ENCODE assay signal across 20 mouse cellular contexts in genomic region chr13:23538249-23538648, GRCm38 (mm10). TPM values are rescaled to one million over a fixed set of nuclear protein-coding genes. Genes with fewer than 3 reads are reported as not detected.
DNase-seq lines count a peak whose midpoint lies in the region; ATAC-seq lines count a peak whose summit lies in the region.
"Had no signal": no experiment of that assay in that cellular context is flagged by ENCODE, and none has a peak within 500 bp of the region (broad histone marks: within the 10 kb centered on the region; RNA-seq: fewer than 3 reads in every experiment).

No protein-coding gene starts in this region.

- H3K27me3 ChIP-seq in hindbrain, embryonic 12.5 days: no peaks in the 10 kb centered on the region
- H3K27me3 ChIP-seq in hindbrain, embryonic 11.5 days (ENCODE audit: control insufficient read depth, insufficient read depth, low read length): no peaks in the 10 kb centered on the region
- no peaks in the 10 kb centered on the region for H3K27me3 ChIP-seq in liver, embryonic 16.5 days (ENCODE audit: control insufficient read depth, insufficient read depth, low read depth, low read length)
- H3K27me3 ChIP-seq: forebrain, embryonic 15.5 days; stomach, embryonic 15.5 days had no signal

- 67% methylated on average over 5 of the region's 5 CpGs for WGBS in hindbrain, embryonic 12.5 days
- WGBS in hindbrain, embryonic 11.5 days: 72% methylated on average over 5 of the region's 5 CpGs
- 70% methylated on average over 5 of the region's 5 CpGs for WGBS in liver, embryonic 16.5 days (ENCODE audit: insufficient replicate concordance)

- H3K9me3 ChIP-seq in hindbrain, embryonic 12.5 days (replicated peaks): no peaks in the 10 kb centered on the region
- no peaks in the 10 kb centered on the region for H3K9me3 ChIP-seq in hindbrain, embryonic 11.5 days (ENCODE audit: control insufficient read depth, low read length)
- H3K9me3 ChIP-seq in ES-E14 (ENCODE audit: control insufficient read depth, insufficient read depth, low read depth, low read length): no peaks in the 10 kb centered on the region
- no peaks in the 10 kb centered on the region for H3K9me3 ChIP-seq in liver, embryonic 16.5 days (replicated peaks; ENCODE audit: control insufficient read depth, low read length)
- H3K9me3 ChIP-seq: forebrain, embryonic 15.5 days; heart, embryonic 10.5 days; stomach, embryonic 15.5 days had no signal

- in situ Hi-C loops in ES-E14 (cut with MboI; ENCODE audit: low sequenced_read_pairs in 2 of 2, unreplicated experiment in 2 of 2): loop anchor here in 1 of 2 experiments (25.0 kb wide), 1 partner anchor 1501 kb away; the partner anchor contains the start of genes Hist1h2ag, Hist1h2ah, Hist1h2bj and Hist1h2bk

- no peak overlapping the region for H3K4me3 ChIP-seq in hindbrain, embryonic 12.5 days
- H3K4me3 ChIP-seq in hindbrain, embryonic 11.5 days (ENCODE audit: low read depth, low read length): no peak overlapping the region
- peak overlapping the region in 1 of 2 experiments; percentile 28; a peak in 1 of 4 replicates for H3K4me3 ChIP-seq in ES-E14 (ENCODE audit: insufficient read depth in 1 of 2, low read depth in 1 of 2, low read length in 2 of 2, poor library complexity in 1 of 2, severe bottlenecking in 1 of 2)
- H3K4me3 ChIP-seq in liver, embryonic 16.5 days (ENCODE audit: low read depth, low read length): peak overlapping the region; percentile 50; the same call in 1 of the 2 replicates
- H3K4me3 ChIP-seq: forebrain, embryonic 15.5 days; heart, embryonic 10.5 days had no signal

- no peak for ATAC-seq in hindbrain, embryonic 12.5 days (ENCODE audit: low FRiP score)
- no peak for ATAC-seq in hindbrain, embryonic 11.5 days (ENCODE audit: low FRiP score)
- peak; percentile 28 for ATAC-seq in granulocyte monocyte progenitor cell, adult 5-6 weeks (replicated peaks; ENCODE audit: poor library complexity, severe bottlenecking)
- no peak for ATAC-seq in liver, embryonic 16.5 days (ENCODE audit: low read depth)
- ATAC-seq: activated CD4-positive, CD25-positive, alpha-beta regulatory T cell, adult 4 months; CD4-positive, CD25-positive, alpha-beta regulatory T cell, adult 4 months; forebrain, embryonic 15.5 days had no signal

- 0 out of 2 replicates have a peak overlapping the region, but pooled peaks have one; percentile 4 for H3K4me2 ChIP-seq in hindbrain, embryonic 12.5 days (replicated peaks)
- no peak overlapping the region for H3K4me2 ChIP-seq in hindbrain, embryonic 11.5 days (replicated peaks; ENCODE audit: low read depth, low read length)
- H3K4me2 ChIP-seq in liver, embryonic 16.5 days (ENCODE audit: low read depth, low read length): peak overlapping the region; percentile 64; the same call in 1 of the 2 replicates
- H3K4me2 ChIP-seq: forebrain, embryonic 15.5 days; stomach, embryonic 15.5 days had no signal

- H3K9ac ChIP-seq in hindbrain, embryonic 12.5 days: no peak overlapping the region
- no peak overlapping the region for H3K9ac ChIP-seq in hindbrain, embryonic 11.5 days (ENCODE audit: low read depth, low read length)
- peak overlapping the region; percentile 51; the same call in 1 of the 2 replicates for H3K9ac ChIP-seq in ES-E14 (ENCODE audit: insufficient read depth, low read depth, low read length, poor library complexity, severe bottlenecking)
- H3K9ac ChIP-seq in liver, embryonic 16.5 days (ENCODE audit: low read depth, low read length): peak overlapping the region; percentile 74; the same call in 1 of the 2 replicates
- H3K9ac ChIP-seq: forebrain, embryonic 15.5 days; stomach, embryonic 15.5 days had no signal

- H3K36me3 ChIP-seq in hindbrain, embryonic 12.5 days: no peaks in the 10 kb centered on the region
- no peaks in the 10 kb centered on the region for H3K36me3 ChIP-seq in hindbrain, embryonic 11.5 days (ENCODE audit: control insufficient read depth, insufficient read depth, low read length)
- H3K36me3 ChIP-seq in ES-E14 (ENCODE audit: control insufficient read depth, insufficient read depth, low read length, poor library complexity, severe bottlenecking): no peaks in the 10 kb centered on the region
- H3K36me3 ChIP-seq in liver, embryonic 16.5 days (ENCODE audit: control insufficient read depth, insufficient read depth): no peaks in the 10 kb centered on the region
- H3K36me3 ChIP-seq: forebrain, embryonic 15.5 days; heart, embryonic 10.5 days; stomach, embryonic 15.5 days had no signal

- no peak for DNase-seq in hindbrain, embryonic 11.5 days (ENCODE audit: low spot score)
- no peak for DNase-seq in ES-E14 (ENCODE audit: low read depth, low spot score)
- DNase-seq in frontal cortex, adult 2 months (ENCODE audit: extremely low spot score in 1 of 2, low spot score in 1 of 2): no peak
- no peak for DNase-seq in urinary bladder, adult 2 months (ENCODE audit: low spot score)
- no peak for DNase-seq in thymus, postnatal 36 days
- DNase-seq: adrenal gland, postnatal 25 days; cerebellum, postnatal 10 days; embryo, embryonic 11 days; gastrocnemius, postnatal 10 days; heart, postnatal 36 days; lung, postnatal 10 days; right cerebral cortex, adult 18-20 months had no signal

- no peak overlapping the region for H3K27ac ChIP-seq in hindbrain, embryonic 12.5 days
- H3K27ac ChIP-seq in hindbrain, embryonic 11.5 days (ENCODE audit: low read depth, low read length): no peak overlapping the region
- H3K27ac ChIP-seq in ES-E14 (ENCODE audit: insufficient read depth, low read depth, low read length, poor library complexity, severe bottlenecking): no peak overlapping the region
- peak overlapping the region; percentile 57 for H3K27ac ChIP-seq in liver, embryonic 16.5 days (ENCODE audit: low read length)
- H3K27ac ChIP-seq: forebrain, embryonic 15.5 days; heart, embryonic 10.5 days; stomach, embryonic 15.5 days had no signal

- H3K4me1 ChIP-seq in hindbrain, embryonic 12.5 days: peaks cover 23% of the 10 kb centered on the region
- 0 out of 2 replicates have a peak, but pooled peaks cover 4% of the 10 kb centered on the region for H3K4me1 ChIP-seq in hindbrain, embryonic 11.5 days (replicated peaks; ENCODE audit: control insufficient read depth, insufficient read depth, low read length)
- H3K4me1 ChIP-seq in ES-E14 (ENCODE audit: control insufficient read depth in 2 of 2, insufficient read depth in 2 of 2, low read length in 2 of 2, poor library complexity in 1 of 2): no peaks in the 10 kb centered on the region
- peaks cover 20% of the 10 kb centered on the region for H3K4me1 ChIP-seq in liver, embryonic 16.5 days (ENCODE audit: control insufficient read depth, low read depth, low read length)

RNA-seq across cellular contexts. Expression of gene Hist1h3g, which starts 3.0 kb away (rescaled TPM):
- polyA plus RNA-seq in hindbrain, embryonic 12.5 days (2016; fragmentation: Nextera tagmentation; extraction: Ambion mirVana): 2.2 and 4.4 TPM in 2 replicates
- 3.7 and 4.8 TPM in 2 replicates for polyA plus RNA-seq in hindbrain, embryonic 11.5 days (2014; fragmentation: Nextera tagmentation; extraction: Ambion mirVana)
- 436 and 621 TPM in 2 replicates for total RNA-seq in ES-E14 (2012; rRNA removed)
- total RNA-seq in granulocyte monocyte progenitor cell, adult 5-6 weeks (2014; fragmentation: Nextera tagmentation): 60.4 and 108 TPM in 2 replicates
- 191 and 281 TPM in 2 replicates for total RNA-seq in granulocyte monocyte progenitor cell, adult 5-6 weeks (2017)
- 11.0 and 14.8 TPM in 2 replicates for polyA plus RNA-seq in liver, embryonic 16.5 days (2015; fragmentation: Nextera tagmentation; extraction: Ambion mirVana)
- polyA plus RNA-seq in frontal cortex, adult 2 months (2012; rRNA removed): 0.46 and 0.82 TPM in 2 replicates
- 0.40 and 0.90 TPM in 2 replicates for polyA plus RNA-seq in urinary bladder, adult 2 months (2012; rRNA removed)
- polyA plus RNA-seq: CD4-positive, CD25-positive, alpha-beta regulatory T cell, adult 4 months had no signal

RNA-seq across cellular contexts. Expression of gene Hist1h2af, which starts 4.5 kb away (rescaled TPM):
- polyA plus RNA-seq in hindbrain, embryonic 12.5 days (2016; fragmentation: Nextera tagmentation; extraction: Ambion mirVana): 5.2 TPM in 1 of 2 replicates, not detected in the other
- polyA plus RNA-seq in hindbrain, embryonic 11.5 days (2014; fragmentation: Nextera tagmentation; extraction: Ambion mirVana): 3.6 and 8.4 TPM in 2 replicates
- 1,402 and 1,887 TPM in 2 replicates for total RNA-seq in ES-E14 (2012; rRNA removed)
- total RNA-seq in granulocyte monocyte progenitor cell, adult 5-6 weeks (2014; fragmentation: Nextera tagmentation): 23.5 TPM in 1 of 2 replicates, not detected in the other
- total RNA-seq in granulocyte monocyte progenitor cell, adult 5-6 weeks (2017): 2,010 and 2,453 TPM in 2 replicates
- polyA plus RNA-seq in liver, embryonic 16.5 days (2015; fragmentation: Nextera tagmentation; extraction: Ambion mirVana): 2.0 and 6.7 TPM in 2 replicates
- polyA plus RNA-seq in frontal cortex, adult 2 months (2012; rRNA removed): 3.9 and 9.2 TPM in 2 replicates
- 1.3 and 5.2 TPM in 2 replicates for polyA plus RNA-seq in urinary bladder, adult 2 months (2012; rRNA removed)
- polyA plus RNA-seq: activated CD4-positive, CD25-positive, alpha-beta regulatory T cell, adult 4 months had no signal

RNA-seq across cellular contexts. Expression of gene Hist1h2bh, which starts 4.9 kb away (rescaled TPM):
- 0.37 and 0.57 TPM in 2 replicates for polyA plus RNA-seq in hindbrain, embryonic 12.5 days (2016; fragmentation: Nextera tagmentation; extraction: Ambion mirVana)
- 0.60 and 0.89 TPM in 2 replicates for polyA plus RNA-seq in hindbrain, embryonic 11.5 days (2014; fragmentation: Nextera tagmentation; extraction: Ambion mirVana)
- total RNA-seq in ES-E14 (2012; rRNA removed): 98.5 and 146 TPM in 2 replicates
- 17.1 and 20.3 TPM in 2 replicates for total RNA-seq in granulocyte monocyte progenitor cell, adult 5-6 weeks (2014; fragmentation: Nextera tagmentation)
- 126 and 172 TPM in 2 replicates for total RNA-seq in granulocyte monocyte progenitor cell, adult 5-6 weeks (2017)
- polyA plus RNA-seq in liver, embryonic 16.5 days (2015; fragmentation: Nextera tagmentation; extraction: Ambion mirVana): 1.1 and 1.8 TPM in 2 replicates
- polyA plus RNA-seq in frontal cortex, adult 2 months (2012; rRNA removed): 0.15 and 0.44 TPM in 2 replicates
- polyA plus RNA-seq in urinary bladder, adult 2 months (2012; rRNA removed): 0.60 and 0.69 TPM in 2 replicates

RNA-seq across cellular contexts. Expression of gene Hist1h3f, which starts 5.6 kb away (rescaled TPM):
- polyA plus RNA-seq in hindbrain, embryonic 12.5 days (2016; fragmentation: Nextera tagmentation; extraction: Ambion mirVana): 0.66 and 1.4 TPM in 2 replicates
- polyA plus RNA-seq in hindbrain, embryonic 11.5 days (2014; fragmentation: Nextera tagmentation; extraction: Ambion mirVana): 1.0 and 1.1 TPM in 2 replicates
- 245 and 289 TPM in 2 replicates for total RNA-seq in ES-E14 (2012; rRNA removed)
- total RNA-seq in granulocyte monocyte progenitor cell, adult 5-6 weeks (2014; fragmentation: Nextera tagmentation): 4.9 and 8.2 TPM in 2 replicates
- 77.5 and 127 TPM in 2 replicates for total RNA-seq in granulocyte monocyte progenitor cell, adult 5-6 weeks (2017)
- 1.2 and 1.4 TPM in 2 replicates for polyA plus RNA-seq in liver, embryonic 16.5 days (2015; fragmentation: Nextera tagmentation; extraction: Ambion mirVana)
- 0.22 and 0.59 TPM in 2 replicates for polyA plus RNA-seq in frontal cortex, adult 2 months (2012; rRNA removed)
- 0.44 and 0.78 TPM in 2 replicates for polyA plus RNA-seq in urinary bladder, adult 2 months (2012; rRNA removed)
- polyA plus RNA-seq: CD4-positive, CD25-positive, alpha-beta regulatory T cell, adult 4 months had no signal

RNA-seq across cellular contexts. Expression of gene Hist1h4h, which starts 7.4 kb away (rescaled TPM):
- 5.7 and 6.9 TPM in 2 replicates for polyA plus RNA-seq in hindbrain, embryonic 12.5 days (2016; fragmentation: Nextera tagmentation; extraction: Ambion mirVana)
- 4.7 TPM in 2 replicates for polyA plus RNA-seq in hindbrain, embryonic 11.5 days (2014; fragmentation: Nextera tagmentation; extraction: Ambion mirVana)
- 2,382 and 2,804 TPM in 2 replicates for total RNA-seq in ES-E14 (2012; rRNA removed)
- total RNA-seq in granulocyte monocyte progenitor cell, adult 5-6 weeks (2014; fragmentation: Nextera tagmentation): 19.7 and 101 TPM in 2 replicates
- total RNA-seq in granulocyte monocyte progenitor cell, adult 5-6 weeks (2017): 1,184 and 1,507 TPM in 2 replicates
- 5.5 and 9.8 TPM in 2 replicates for polyA plus RNA-seq in liver, embryonic 16.5 days (2015; fragmentation: Nextera tagmentation; extraction: Ambion mirVana)
- polyA plus RNA-seq in frontal cortex, adult 2 months (2012; rRNA removed): 26.6 and 33.5 TPM in 2 replicates
- 27.8 and 30.5 TPM in 2 replicates for polyA plus RNA-seq in urinary bladder, adult 2 months (2012; rRNA removed)

Comparison
In these comparisons a context has a peak if more than half of its experiments do, and no peak if none do; other contexts are left out.
1. H3K9ac ChIP-seq: peak in ES-E14 (single experiment) and liver, embryonic 16.5 days (single experiment); none in hindbrain, embryonic 12.5 days (single experiment) and hindbrain, embryonic 11.5 days (single experiment).